Mouse (Mus musculus): ENCODE results near the gene Ppp2r3c. TPM values are rescaled to one million over a fixed set of nuclear protein-coding genes. Genes with fewer than 3 reads are reported as not detected.
A peak's percentile ranks its signal among the peaks of the same experiment; 100 is the strongest.
"Not testable (repeated sequence)": the region's sequence is repeated elsewhere in the genome, so short reads cannot be mapped to it uniquely, and the experiment has no call there.

The Ppp2r3c gene
- total RNA-seq, 2 experiments from 2014 or later = 20.6 to 25.6 TPM

- ATAC-seq (replicated peaks; ENCODE audit: low FRiP score, poor library complexity, severe bottlenecking) = no peak
Measured at GRCm38 (mm10) chr12:55298112-55298511, 4.7 kb downstream of the Ppp2r3c start.

- not testable (repeated sequence) for ATAC-seq (replicated peaks; ENCODE audit: low FRiP score, poor library complexity, severe bottlenecking)
Measured at GRCm38 (mm10) chr12:55277583-55277982, 25.2 kb downstream of the Ppp2r3c start.

GRCm38 (mm10) chr12:55272243-55272642 lies 30.6 kb downstream of the Ppp2r3c start:
- no peak for ATAC-seq (replicated peaks; ENCODE audit: low FRiP score, poor library complexity, severe bottlenecking)

GRCm38 (mm10) chr12:55263385-55263784 lies 39.4 kb downstream of the Ppp2r3c start:
- ATAC-seq (replicated peaks; ENCODE audit: low FRiP score, poor library complexity, severe bottlenecking) = not testable (repeated sequence)

- peak; percentile 59; the same call in 1 of the 2 replicates for ATAC-seq (replicated peaks; ENCODE audit: low FRiP score, poor library complexity, severe bottlenecking)
Measured at GRCm38 (mm10) chr12:55261950-55262349, 40.8 kb downstream of the Ppp2r3c start.

- ATAC-seq (replicated peaks; ENCODE audit: low FRiP score, poor library complexity, severe bottlenecking) = not testable (repeated sequence)
Measured at GRCm38 (mm10) chr12:55242243-55242642, 60.6 kb downstream of the Ppp2r3c start.

- ATAC-seq (replicated peaks; ENCODE audit: low FRiP score, poor library complexity, severe bottlenecking) = peak; percentile 28; the same call in 1 of the 2 replicates
Measured at GRCm38 (mm10) chr12:55230520-55230861, 72.3 kb downstream of the Ppp2r3c start.

- ATAC-seq (replicated peaks; ENCODE audit: low FRiP score, poor library complexity, severe bottlenecking) = peak; percentile 94
Measured at GRCm38 (mm10) chr12:55229626-55230519, 72.9 kb downstream of the Ppp2r3c start, which contains the start of gene Srp54c. Srp54c (plus strand) TSS chr12:55230168.

Other genes starting within 250 kb of the Ppp2r3c start
- gene 2700097O09Rik, start 222.9 kb downstream of the Ppp2r3c start, total RNA-seq (2015; ENCODE audit: low replicate concordance) = 9.7 and 27.2 TPM in 2 replicates
- 6.7 and 9.9 TPM in 2 replicates for gene 2700097O09Rik, start 222.9 kb downstream of the Ppp2r3c start, total RNA-seq (2017; ENCODE audit: low replicate concordance)
- 44.0 and 56.9 TPM in 2 replicates for gene Srp54a, start 222.7 kb downstream of the Ppp2r3c start, total RNA-seq (2015; ENCODE audit: low replicate concordance)
- 84.2 and 116 TPM in 2 replicates for gene Srp54a, start 222.7 kb downstream of the Ppp2r3c start, total RNA-seq (2017; ENCODE audit: low replicate concordance)
- 22.3 TPM in 1 of 2 replicates, not detected in the other for gene Fam177a, start 178.5 kb downstream of the Ppp2r3c start, total RNA-seq (2015; ENCODE audit: low replicate concordance)
- 20.3 and 21.4 TPM in 2 replicates for gene Fam177a, start 178.5 kb downstream of the Ppp2r3c start, total RNA-seq (2017; ENCODE audit: low replicate concordance)
- gene Srp54b, start 147.9 kb downstream of the Ppp2r3c start, total RNA-seq (2015; ENCODE audit: low replicate concordance) = 6.8 and 10.5 TPM in 2 replicates
- 8.5 and 38.5 TPM in 2 replicates for gene Srp54b, start 147.9 kb downstream of the Ppp2r3c start, total RNA-seq (2017; ENCODE audit: low replicate concordance)
- gene 1700047I17Rik2, start 103.4 kb downstream of the Ppp2r3c start, total RNA-seq (2015; ENCODE audit: low replicate concordance) = 26.4 TPM in 1 of 2 replicates, not detected in the other
- not detected in 2 replicates for gene 1700047I17Rik2, start 103.4 kb downstream of the Ppp2r3c start, total RNA-seq (2017; ENCODE audit: low replicate concordance)
- gene Srp54c, start 72.8 kb downstream of the Ppp2r3c start, total RNA-seq (2015; ENCODE audit: low replicate concordance) = 14.4 and 25.6 TPM in 2 replicates
- gene Srp54c, start 72.8 kb downstream of the Ppp2r3c start, total RNA-seq (2017; ENCODE audit: low replicate concordance) = 28.4 and 30.2 TPM in 2 replicates
- 10.8 and 13.4 TPM in 2 replicates for gene 1110008L16Rik, start 3.4 kb downstream of the Ppp2r3c start, total RNA-seq (2015; ENCODE audit: low replicate concordance)
- gene 1110008L16Rik, start 3.4 kb downstream of the Ppp2r3c start, total RNA-seq (2017; ENCODE audit: low replicate concordance) = 3.3 and 5.3 TPM in 2 replicates
- gene Psma6, start 81.2 kb upstream of the Ppp2r3c start, total RNA-seq (2015; ENCODE audit: low replicate concordance) = 104 and 111 TPM in 2 replicates
- 66.7 and 125 TPM in 2 replicates for gene Psma6, start 81.2 kb upstream of the Ppp2r3c start, total RNA-seq (2017; ENCODE audit: low replicate concordance)
- gene Nfkbia, start 189.6 kb upstream of the Ppp2r3c start, total RNA-seq (2015; ENCODE audit: low replicate concordance) = 22.6 and 25.6 TPM in 2 replicates
- gene Nfkbia, start 189.6 kb upstream of the Ppp2r3c start, total RNA-seq (2017; ENCODE audit: low replicate concordance) = 12.5 and 16.0 TPM in 2 replicates